Mouse (Mus musculus): Measurements from ENCODE around the gene Lhfp.

The Lhfp gene

GRCm38 (mm10) chr3:53165281-53165680, 124.0 kb downstream of the Lhfp start:
- DNase-seq (ENCODE audit: low spot score in 2 of 2) = no peak

- DNase-seq (ENCODE audit: low spot score in 2 of 2) = no peak
Observed at GRCm38 (mm10) chr3:53166001-53166400, 124.7 kb downstream of the Lhfp start.

GRCm38 (mm10) chr3:53169486-53169885, 128.2 kb downstream of the Lhfp start:
- no peak for DNase-seq (ENCODE audit: low spot score in 2 of 2)

- no peak for DNase-seq (ENCODE audit: low spot score in 2 of 2)
Observed at GRCm38 (mm10) chr3:53173310-53174063, 132.2 kb downstream of the Lhfp start.

GRCm38 (mm10) chr3:53179936-53180335, 138.6 kb downstream of the Lhfp start:
- DNase-seq (ENCODE audit: low spot score in 2 of 2) = no peak

- DNase-seq (ENCODE audit: low spot score in 2 of 2) = no peak
Observed at GRCm38 (mm10) chr3:53185439-53185838, 144.1 kb downstream of the Lhfp start.

GRCm38 (mm10) chr3:53193441-53193840, 152.1 kb downstream of the Lhfp start:
- DNase-seq (ENCODE audit: low spot score in 2 of 2) = no peak

- no peak for DNase-seq (ENCODE audit: low spot score in 2 of 2)
Observed at GRCm38 (mm10) chr3:53195666-53196107, 154.4 kb downstream of the Lhfp start.

- DNase-seq (ENCODE audit: low spot score in 2 of 2) = no peak
Observed at GRCm38 (mm10) chr3:53200175-53200574, 158.8 kb downstream of the Lhfp start.

- DNase-seq (ENCODE audit: low spot score in 2 of 2) = no peak
Observed at GRCm38 (mm10) chr3:53200853-53201252, 159.5 kb downstream of the Lhfp start.

GRCm38 (mm10) chr3:53201670-53202069, 160.3 kb downstream of the Lhfp start:
- DNase-seq (ENCODE audit: low spot score in 2 of 2) = no peak

- DNase-seq (ENCODE audit: low spot score in 2 of 2) = no peak
Observed at GRCm38 (mm10) chr3:53202184-53202583, 160.9 kb downstream of the Lhfp start.

GRCm38 (mm10) chr3:53202698-53203097, 161.4 kb downstream of the Lhfp start:
- no peak for DNase-seq (ENCODE audit: low spot score in 2 of 2)

GRCm38 (mm10) chr3:53203656-53204055, 162.3 kb downstream of the Lhfp start:
- DNase-seq (ENCODE audit: low spot score in 2 of 2) = no peak

GRCm38 (mm10) chr3:53204348-53204984, 163.1 kb downstream of the Lhfp start:
- DNase-seq (ENCODE audit: low spot score in 2 of 2) = no peak

- no peak for DNase-seq (ENCODE audit: low spot score in 2 of 2)
Observed at GRCm38 (mm10) chr3:53204985-53205365, 163.6 kb downstream of the Lhfp start.

GRCm38 (mm10) chr3:53205706-53206105, 164.4 kb downstream of the Lhfp start:
- DNase-seq (ENCODE audit: low spot score in 2 of 2) = no peak

GRCm38 (mm10) chr3:53206509-53207224, 165.3 kb downstream of the Lhfp start:
- DNase-seq (ENCODE audit: low spot score in 2 of 2) = no peak

GRCm38 (mm10) chr3:53207225-53207528, 165.8 kb downstream of the Lhfp start:
- no peak for DNase-seq (ENCODE audit: low spot score in 2 of 2)

- no peak for DNase-seq (ENCODE audit: low spot score in 2 of 2)
Observed at GRCm38 (mm10) chr3:53210691-53211526, 169.6 kb downstream of the Lhfp start.

GRCm38 (mm10) chr3:53212599-53212998, 171.3 kb downstream of the Lhfp start:
- no peak for DNase-seq (ENCODE audit: low spot score in 2 of 2)

GRCm38 (mm10) chr3:53213346-53213745, 172.0 kb downstream of the Lhfp start:
- no peak for DNase-seq (ENCODE audit: low spot score in 2 of 2)
